Mouse (Mus musculus) mouse embryonic stem cell (cell line): ENCODE measurements around the gene Crmp1.

Source experiments
- in situ Hi-C, 2 experiments: fragments of 300-500 bp; cut with MboI; formaldehyde crosslinking; loops; 1 replicate in 1 of 2; 3 replicates in 1 of 2; pipeline ENCODE4 v1.14.3; 2019 to 2020; ENCODE audit warnings: low sequenced_read_pairs in 2 of 2, low pct_unique_long_range_greater_than_20kb in 1 of 2, mixed read lengths in 1 of 2; ENCODE audit not compliant: unreplicated experiment in 1 of 2

Gene Crmp1

GRCm38 (mm10) chr5:37261734-37262133, 20.0 kb downstream of the Crmp1 start:
- in situ Hi-C loops = no loop called here

DNA sequence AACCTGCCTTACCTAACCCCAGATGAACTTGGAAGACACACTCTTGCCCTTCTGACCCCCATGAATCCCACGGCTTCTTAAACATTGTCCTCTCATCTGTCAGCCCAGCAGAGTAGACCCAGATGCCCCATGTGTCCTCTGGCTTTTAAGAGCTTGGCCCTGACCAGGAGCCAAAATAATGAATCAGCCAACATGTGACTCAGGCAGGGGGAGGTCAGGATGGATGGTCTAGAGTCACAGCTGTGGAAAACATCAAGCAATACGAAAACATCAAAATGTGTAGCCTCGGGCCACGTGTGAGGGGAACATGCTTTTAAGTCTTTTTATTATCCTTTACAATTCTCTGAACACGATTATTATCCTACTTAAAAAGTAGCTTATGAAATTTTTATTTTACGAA, 22.1 kb downstream of the Crmp1 start:
- in situ Hi-C loops = no loop called here

- in situ Hi-C loops = loop anchor here in 1 of 2 experiments (25.0 kb wide), 1 partner anchor 431 kb away; the partner anchor contains the start of gene Stk32b
These were observed 39.3 kb downstream of the Crmp1 start for GRCm38 (mm10) chr5:37281021-37281420.

DNA sequence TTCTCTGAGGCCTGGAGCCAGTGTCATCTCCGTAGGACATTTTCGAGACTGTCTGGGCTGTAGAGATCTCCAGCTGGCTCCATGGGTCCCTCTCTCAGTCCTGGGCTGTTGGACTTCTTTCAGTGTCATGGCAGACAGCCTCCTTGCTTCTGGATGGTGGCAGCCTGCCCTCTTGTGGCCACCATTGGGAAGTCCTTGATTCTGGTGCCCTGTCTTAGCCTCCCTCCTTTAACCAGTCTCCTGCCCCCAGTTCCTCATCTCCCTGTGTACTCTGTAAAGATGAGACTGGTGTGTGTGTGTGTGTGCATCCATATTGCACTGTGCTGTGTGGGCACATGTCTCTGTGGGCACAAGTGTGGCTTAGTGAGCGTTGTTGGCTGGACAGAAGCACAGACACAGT, 46.6 kb downstream of the Crmp1 start:
- in situ Hi-C loops = loop anchor here in 1 of 2 experiments (25.0 kb wide), 1 partner anchor 424 kb away; the partner anchor contains the start of gene Stk32b

DNA sequence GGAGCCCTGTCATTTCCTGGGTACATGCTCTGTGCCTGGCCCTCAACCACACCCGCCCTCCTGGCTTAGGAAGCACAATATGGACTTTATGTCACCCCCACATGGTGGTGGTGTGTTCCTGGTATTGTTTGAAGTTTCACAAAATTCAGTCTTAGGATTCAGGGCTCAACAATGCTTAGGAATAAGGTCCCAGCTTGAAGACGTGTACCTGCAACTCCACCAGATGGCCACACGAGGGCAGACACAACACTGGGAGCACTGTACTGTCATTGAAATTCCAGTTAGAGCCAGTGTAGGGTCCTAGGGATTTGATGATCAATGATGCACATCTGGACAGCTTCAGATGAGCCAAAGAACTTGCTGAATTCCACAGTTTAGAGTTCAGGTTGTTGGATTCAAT, 47.5 kb downstream of the Crmp1 start:
- in situ Hi-C loops = loop anchor here in 1 of 2 experiments (25.0 kb wide), 1 partner anchor 423 kb away; the partner anchor contains the start of gene Stk32b

DNA sequence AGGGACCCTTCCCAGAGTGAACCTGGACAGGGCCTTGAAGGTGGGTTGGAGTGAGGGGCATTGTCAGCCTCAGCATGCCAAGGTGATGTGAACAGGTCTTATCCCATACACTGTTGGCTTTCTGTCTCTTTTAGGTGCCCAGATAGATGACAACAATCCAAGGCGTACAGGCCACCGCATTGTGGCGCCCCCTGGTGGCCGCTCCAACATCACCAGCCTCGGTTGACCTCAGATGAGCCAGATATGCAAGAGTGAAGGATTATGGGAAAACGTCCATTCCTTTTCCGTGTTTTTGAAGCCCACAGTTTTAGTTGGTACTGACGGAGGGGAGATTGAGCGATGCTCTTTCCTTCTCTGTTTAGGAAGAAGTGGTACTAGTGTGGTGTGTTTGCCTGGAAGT, 49.2 kb downstream of the Crmp1 start:
- in situ Hi-C loops = loop anchor here in 1 of 2 experiments (25.0 kb wide), 1 partner anchor 421 kb away; the partner anchor contains the start of gene Stk32b

DNA sequence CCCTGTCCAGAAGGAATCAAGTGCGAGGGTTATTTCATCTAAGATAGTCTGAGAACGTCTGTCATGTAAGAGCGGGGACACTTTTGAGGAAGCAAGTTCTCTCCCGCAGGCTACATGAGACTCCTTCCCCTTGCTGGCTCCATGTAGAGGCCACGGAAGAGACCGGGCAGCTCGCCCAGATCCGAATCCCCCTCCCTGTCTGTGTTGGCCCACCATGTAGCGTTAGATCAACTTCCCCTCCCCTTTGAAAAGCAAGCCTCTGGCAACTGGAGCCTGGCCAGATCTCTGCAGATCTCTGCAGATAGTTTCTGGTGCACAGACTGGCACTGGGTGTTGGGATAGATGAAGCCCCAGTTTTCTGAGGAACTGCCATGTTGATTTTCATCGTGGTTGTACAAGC, 55.0 kb downstream of the Crmp1 start:
- in situ Hi-C loops = loop anchor here in 1 of 2 experiments (25.0 kb wide), 1 partner anchor 416 kb away; the partner anchor contains the start of gene Stk32b

GRCm38 (mm10) chr5:37298370-37298769, 56.6 kb downstream of the Crmp1 start:
- in situ Hi-C loops = loop anchor here in 1 of 2 experiments (25.0 kb wide), 1 partner anchor 414 kb away; the partner anchor contains the start of gene Stk32b

- in situ Hi-C loops = no loop called here
These were observed 68.3 kb downstream of the Crmp1 start for GRCm38 (mm10) chr5:37310026-37310425.

- in situ Hi-C loops = no loop called here
These were observed 71.4 kb downstream of the Crmp1 start for GRCm38 (mm10) chr5:37312980-37313722.

GRCm38 (mm10) chr5:37318715-37319114, 77.0 kb downstream of the Crmp1 start:
- in situ Hi-C loops = no loop called here

GRCm38 (mm10) chr5:37320174-37320573, 78.4 kb downstream of the Crmp1 start:
- in situ Hi-C loops = no loop called here

- in situ Hi-C loops = no loop called here
These were observed 79.0 kb downstream of the Crmp1 start for GRCm38 (mm10) chr5:37320761-37321160.

DNA sequence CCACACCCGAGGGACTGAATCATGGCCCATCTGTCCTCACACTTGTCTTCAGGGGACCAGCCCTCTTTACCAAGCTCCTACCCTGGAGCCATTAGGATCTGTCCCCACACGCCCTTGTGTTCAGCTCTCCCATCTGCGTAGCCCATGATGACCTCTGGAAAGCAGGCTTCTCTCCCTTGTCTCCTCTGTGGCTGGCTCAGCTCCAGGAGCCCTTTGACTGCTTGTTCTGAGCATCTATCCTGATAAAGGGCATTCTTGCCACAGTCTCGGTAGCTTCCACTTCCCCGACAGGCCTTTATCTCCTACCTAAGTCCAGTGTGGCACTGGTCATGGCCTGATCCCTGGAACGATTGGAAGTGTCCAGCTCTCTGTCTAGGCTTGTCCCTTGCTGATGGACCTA, 84.9 kb downstream of the Crmp1 start:
- in situ Hi-C loops = no loop called here

DNA sequence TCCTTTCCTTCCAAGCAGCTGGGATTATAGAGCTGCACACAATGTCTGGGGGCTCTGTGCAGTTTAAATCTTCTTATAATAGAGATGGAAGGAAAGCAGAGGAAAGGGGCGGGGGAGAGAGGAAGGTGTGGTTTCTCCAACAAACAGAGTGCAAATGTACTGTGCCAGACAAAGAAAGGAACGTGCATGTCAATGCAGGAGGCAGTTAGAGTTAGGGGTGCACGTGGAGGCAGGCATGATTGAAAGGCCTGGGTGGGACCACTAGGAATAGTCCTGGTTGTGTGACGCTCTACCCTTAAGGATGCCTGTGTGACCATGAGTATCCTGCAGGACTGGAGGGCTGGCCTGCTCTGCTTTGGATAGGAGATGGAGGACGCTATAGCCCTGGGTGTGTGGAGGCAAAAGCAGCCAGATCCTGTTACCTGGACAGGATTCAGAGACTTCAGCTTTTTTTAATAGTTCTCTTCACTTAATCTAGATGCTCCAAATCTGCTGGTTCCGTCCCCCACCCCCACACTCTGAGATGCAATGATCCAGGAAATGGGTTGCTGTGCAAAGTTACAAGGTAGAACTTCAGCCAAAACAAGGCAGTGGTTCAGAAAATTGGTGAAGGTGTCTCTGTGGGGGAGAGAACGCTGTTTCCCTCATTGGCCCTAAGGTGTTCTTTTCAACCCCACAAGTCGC, 88.9 kb downstream of the Crmp1 start:
- in situ Hi-C loops = no loop called here

GRCm38 (mm10) chr5:37331133-37331505, 89.4 kb downstream of the Crmp1 start:
- in situ Hi-C loops = no loop called here

DNA sequence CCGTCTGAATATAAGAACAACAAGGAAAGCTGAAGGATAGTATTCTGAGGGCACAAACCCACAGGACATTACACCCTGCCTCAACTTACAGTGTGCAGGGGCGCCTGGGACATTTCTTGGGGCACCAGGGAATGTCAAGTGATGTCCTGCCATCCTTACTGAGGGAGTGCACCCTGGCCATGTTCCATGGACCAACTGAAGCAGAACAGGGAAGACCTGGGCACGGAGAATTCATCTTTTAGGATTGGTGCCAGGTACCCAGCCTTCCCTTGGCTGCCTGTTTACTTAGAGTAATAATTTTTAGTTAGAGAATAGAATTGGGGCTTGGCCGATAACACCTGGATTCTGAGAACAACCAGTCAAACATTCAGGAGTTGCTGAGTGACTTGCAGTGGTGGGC, 90.3 kb downstream of the Crmp1 start:
- in situ Hi-C loops = no loop called here

DNA sequence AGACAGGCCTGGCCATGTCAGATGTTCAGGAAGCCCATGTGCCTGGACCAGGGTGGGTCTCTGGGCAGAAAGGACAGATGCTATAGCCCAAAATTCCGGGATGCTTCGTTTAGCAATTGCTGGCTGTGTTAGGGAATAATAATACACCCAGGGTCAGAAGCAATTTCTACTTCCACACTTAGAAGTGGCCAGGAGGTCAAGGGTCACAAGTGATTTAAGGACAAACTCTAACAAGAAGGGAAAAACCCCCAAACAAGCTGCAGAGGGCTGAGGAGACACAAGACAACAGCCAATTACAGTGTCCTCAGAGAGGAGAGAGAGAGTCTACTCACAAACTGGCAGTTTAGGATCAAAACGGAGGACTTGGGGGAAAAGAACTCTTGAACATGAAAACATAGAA, 93.3 kb downstream of the Crmp1 start:
- in situ Hi-C loops = no loop called here

- in situ Hi-C loops = no loop called here
These were observed 94.9 kb downstream of the Crmp1 start, which contains the start of gene Evc for GRCm38 (mm10) chr5:37336485-37337105. TSS of gene Evc (minus strand) at chr5:37336894.
